Mouse (Mus musculus): Measurements from ENCODE around the gene Nlk.
"Not testable (repeated sequence)": the region's sequence is repeated elsewhere in the genome, so short reads cannot be mapped to it uniquely, and the experiment has no call there.

Gene Nlk

DNA sequence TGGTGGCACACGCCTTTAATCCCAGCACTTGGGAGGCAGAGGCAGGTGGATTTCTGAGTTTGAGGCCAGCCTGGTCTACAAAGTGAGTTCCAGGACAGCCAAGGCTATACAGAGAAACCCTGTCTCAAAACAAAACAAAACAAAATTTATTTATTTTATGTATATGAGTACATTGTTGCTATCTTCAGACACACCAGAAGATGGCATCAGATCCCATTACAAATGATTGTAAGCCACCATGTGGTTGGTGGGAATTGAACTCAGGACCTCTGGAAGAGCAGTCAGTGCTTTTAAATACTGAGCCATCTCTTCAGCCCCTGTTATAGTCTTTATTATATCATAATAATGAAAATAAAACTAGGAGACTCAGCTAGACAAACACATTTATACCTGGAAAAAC lies 109.5 kb downstream of the Nlk start:
- DNase-seq = not testable (repeated sequence)

DNA sequence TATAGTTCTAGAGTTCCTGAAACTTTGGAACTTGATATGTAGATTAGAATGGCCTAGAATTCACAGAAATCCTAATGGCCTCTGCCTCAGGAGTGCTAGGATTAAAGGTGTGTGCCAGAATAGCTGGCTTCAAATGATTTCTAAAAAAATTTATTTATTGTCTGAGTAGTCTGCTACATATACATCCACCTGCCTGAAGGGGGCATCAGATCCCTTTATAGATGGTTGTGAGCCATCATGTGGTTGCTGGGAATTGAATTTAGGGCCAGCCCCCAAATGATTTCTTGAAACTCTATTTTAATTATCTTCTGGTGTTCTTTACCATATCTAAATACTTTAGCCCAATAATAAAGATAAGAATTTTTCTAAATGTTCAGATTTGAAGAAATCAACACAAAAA lies 111.1 kb downstream of the Nlk start:
- DNase-seq = no peak

DNA sequence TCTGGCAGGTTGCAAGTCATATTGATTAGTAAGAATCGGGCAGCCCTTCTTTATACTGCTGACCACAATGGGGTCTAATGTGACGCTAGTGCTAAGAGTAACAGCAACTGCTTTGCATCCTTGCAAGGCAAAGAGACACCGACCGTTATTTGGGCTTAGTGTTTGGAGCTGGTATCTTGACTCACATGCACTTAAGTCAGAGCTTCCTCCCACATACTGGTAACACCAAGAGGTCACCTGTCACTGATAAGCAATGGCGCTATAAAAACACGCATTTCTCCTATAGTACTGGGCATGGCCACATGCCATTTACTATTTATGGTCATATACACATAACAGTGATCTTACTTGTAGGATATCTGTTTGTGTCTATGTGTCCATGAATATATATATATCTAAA lies 114.3 kb downstream of the Nlk start:
- no peak for DNase-seq

DNA sequence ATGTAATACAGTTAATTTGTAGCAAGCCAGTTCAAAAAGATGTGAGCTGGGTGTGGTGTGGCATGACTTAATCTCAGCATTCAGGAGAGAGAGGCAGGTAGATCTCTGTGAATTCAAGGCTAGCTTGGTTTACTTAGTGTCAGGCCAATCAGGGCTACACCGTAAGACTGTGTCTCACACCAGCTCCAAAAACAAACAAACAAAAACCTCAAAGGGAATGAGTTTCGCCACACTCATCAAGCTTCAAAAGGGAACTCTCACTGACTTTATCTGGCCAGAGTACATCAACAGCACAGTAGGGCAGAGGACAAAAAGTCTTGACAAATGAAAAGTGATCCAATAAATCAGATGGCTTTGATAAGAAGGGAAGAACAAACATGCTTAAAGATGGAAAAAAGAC lies 122.2 kb downstream of the Nlk start:
- DNase-seq = no peak

DNA sequence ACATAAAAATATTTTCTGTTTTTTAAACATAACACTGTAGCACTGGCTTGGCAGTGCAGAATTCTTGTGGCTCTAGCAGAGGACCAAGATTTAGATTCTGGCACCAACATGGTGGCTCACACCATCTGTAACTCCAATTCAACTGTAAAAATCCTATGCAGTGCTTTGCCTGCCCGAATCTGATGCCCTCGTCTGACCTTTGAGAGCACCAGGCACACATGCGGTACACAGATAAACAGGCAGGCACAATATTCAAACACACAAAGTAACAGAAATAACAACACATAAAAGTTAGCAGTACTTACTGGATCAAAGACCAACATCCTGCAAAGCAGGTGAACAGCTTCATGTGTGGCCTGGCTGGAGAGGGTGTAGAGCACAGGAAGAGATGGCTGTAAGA lies 122.6 kb downstream of the Nlk start:
- DNase-seq = no peak

DNA sequence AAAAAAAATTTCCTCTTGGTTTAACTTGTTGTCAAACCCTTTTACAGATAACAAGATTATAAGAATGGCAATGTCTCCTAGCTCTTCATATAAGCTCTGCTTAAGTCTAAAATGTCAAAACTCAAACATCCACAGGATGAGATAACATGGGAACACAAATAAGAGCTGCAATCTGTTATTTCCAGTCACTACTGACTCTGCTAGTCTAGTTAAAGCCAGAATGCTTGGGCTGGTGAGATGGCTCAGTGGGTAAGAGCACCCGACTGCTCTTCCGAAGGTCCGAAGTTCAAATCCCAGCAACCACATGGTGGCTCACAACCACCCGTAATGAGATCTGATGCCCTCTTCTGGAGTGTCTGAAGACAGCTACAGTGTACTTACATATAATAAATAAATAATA lies 123.1 kb downstream of the Nlk start:
- DNase-seq = not testable (repeated sequence)

DNA sequence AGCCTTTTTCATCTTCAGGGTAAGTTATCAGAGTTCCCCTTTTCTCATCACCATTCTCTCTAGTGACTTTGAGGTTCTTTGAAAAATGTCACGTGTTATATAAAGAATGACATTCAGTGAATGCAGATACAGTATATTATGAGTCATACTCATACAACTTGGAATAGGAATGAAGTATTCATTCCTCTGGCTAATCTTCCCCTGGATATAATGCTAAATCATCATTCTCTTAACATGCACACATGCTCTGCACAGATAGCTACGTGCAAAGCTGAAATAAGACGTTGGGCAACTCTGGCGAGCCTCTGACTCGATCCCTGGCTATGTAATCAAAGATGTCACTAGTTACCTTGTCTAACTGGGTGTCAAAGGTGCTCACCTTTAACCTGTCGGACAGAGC lies 125.3 kb downstream of the Nlk start:
- DNase-seq = no peak

DNA sequence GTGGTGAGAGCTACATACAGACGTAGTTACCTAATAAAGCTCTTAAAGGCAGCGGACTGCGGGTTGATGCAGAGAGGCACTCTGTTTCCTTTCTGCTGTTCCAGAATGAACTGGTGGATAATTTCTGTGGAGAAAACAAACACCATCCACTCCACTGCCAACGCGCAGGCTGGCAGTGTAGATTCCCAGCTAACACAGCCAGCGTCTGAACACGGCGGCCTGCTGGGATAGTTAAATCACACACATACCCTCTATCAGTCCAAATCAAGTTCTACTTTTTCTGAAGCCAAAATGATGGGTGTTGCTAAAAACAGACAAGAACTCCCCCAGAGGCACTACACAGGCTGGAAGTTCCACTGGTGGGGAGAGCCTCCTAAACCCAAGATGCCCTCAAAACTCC lies 125.7 kb downstream of the Nlk start:
- DNase-seq = no peak

DNA sequence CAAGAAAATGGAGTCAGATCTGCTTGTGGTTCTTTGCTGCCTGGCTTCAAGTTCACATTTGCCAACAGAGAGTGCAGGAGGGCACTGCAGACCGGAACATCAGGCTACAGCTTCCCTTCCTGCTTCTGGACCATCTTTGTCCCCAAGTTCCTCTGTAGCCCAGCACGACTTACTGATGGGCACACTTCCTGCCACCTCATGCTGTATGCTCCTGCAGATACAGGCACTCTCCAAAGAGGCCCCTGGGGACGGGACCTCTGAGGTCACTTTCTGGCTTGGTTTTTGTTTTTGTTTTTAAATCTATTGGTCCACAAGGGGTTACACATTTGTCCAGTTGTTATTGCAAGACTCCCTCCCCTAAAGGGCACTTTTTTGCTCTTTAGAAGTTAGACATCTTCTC lies 127.4 kb downstream of the Nlk start:
- no peak for DNase-seq

DNA sequence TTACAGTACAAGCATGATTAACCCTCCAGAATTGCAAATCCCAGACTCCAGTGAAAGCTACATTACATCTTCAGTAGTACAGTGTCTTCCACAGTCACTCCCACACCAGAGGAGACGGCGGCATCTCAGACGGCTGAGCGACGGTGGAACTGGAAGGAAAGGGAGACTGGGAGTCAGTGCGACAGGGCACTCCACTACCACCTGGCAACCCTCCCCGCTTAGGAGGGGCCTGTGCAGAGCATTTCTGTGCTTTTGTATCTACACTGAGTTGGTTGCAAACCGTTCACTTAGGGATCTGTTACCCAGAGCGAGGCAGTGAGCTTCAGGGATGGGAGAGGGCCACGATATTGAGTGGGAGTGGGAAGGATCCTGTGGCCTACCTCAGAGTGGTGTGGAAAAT lies 128.3 kb downstream of the Nlk start:
- no peak for DNase-seq

DNA sequence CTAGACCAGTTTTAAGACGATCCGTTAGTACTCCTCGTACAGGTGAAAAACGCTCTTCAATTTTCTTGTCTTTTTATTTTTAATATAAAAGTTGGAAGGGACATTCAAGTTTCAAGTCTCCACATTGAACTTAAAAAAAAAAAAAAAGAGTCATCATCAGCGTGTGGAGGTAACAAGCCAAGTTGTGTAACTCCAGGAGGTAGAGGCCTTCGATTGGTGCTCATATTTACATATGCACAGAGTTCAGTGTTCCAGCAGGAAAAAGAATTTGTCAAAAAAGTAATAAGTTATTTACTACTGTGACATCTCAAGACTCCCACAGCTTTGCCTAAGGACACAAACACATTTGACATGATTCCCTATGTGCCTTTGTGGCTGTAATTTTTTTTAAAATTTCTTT lies 129.6 kb downstream of the Nlk start:
- DNase-seq = no peak

DNA sequence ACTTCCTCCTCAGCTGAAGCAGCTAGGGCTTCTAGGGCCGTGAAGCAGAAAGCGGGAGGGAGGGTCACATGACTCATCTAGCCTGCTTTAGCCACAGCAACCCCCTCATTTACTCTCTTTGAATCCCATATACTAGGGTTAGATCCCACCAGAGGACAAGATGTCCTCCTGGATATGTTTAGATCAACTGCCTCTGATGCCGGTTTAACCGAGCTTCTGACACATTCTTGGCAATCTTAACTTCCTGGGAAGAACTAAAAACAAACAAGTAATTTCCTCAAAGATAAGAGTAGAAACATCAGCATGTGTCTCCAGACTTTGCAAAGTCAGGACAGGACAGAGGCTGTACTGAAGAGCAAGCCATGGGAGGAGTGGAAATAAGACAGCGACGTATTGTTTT lies 130.4 kb downstream of the Nlk start:
- DNase-seq = no peak

DNA sequence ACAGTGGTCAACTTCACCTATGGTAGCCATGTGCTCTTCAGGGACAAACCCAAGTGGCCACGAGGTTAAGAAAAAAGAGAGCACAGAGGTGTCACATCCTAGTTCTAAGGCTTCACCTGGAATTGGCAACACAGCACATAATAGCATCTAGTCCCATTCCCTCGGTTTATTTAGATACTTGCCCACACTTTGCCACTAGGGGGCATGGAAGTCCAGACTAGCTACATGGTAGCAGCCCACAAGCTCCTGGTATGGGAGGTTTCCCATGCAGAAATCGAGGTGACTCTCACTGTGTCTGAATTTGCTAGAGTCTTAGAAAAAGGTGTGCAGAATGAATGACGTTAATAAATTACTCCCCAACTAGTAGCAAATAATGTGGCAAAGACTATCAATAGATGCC lies 136.7 kb downstream of the Nlk start:
- peak; percentile 78 for DNase-seq

DNA sequence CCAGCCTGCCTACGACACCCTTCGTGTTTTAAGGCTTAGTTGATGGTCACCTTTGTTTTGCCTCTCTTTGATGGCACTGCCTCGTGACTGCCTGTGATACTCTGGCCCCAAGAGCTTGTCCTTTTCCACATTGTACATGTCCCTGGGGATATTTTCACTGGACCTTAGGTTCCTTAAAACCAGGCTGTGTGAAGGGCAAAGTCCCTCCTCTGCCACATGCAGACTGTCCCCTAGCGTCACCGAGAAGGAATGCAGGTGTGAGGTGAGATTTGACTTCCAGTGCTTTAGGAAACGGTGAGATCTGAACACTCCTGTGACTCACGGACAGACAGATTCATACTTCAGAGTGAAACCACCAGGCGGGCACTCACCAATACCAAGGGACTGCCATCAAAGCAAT lies 139.9 kb downstream of the Nlk start:
- no peak for DNase-seq

DNA sequence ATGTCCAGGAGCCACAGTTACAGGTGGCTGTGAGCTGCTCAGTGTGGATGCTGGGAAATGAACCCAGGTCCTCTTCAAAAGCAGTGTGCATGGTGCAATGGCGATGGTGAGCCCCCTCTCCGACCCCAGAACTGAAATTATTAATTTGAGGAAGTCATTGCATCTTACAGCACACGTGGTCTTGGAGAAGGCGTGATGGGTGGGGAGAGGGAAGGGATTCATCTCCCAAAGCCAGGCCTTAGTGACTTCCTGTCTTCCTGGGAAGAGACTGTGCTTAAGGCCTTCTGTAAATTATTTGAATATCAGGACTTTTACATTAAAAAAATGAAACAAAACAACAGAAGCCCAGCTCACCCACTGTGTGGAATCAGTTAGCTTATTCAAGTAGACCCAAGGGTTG lies 141.1 kb downstream of the Nlk start:
- no peak for DNase-seq

DNA sequence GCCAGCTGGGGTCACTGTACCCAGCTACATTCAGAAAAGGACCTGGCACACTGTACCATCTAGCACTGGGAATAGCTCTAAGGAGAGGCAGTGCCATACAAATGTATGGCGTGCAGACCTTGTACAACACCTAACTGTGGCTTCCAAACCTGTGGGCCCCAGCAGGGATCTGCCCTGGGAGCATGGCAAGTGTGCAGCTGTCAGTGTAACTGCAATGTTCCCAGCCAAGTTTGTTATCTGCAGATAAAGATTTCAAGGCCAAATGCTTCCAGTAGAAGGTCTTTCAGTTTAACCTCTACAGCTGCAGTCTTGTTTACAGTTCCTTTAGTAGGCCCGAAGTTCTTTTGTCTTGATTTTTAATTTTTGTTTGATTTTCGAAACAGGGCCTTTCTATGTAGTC lies 141.6 kb downstream of the Nlk start:
- DNase-seq = no peak

DNA sequence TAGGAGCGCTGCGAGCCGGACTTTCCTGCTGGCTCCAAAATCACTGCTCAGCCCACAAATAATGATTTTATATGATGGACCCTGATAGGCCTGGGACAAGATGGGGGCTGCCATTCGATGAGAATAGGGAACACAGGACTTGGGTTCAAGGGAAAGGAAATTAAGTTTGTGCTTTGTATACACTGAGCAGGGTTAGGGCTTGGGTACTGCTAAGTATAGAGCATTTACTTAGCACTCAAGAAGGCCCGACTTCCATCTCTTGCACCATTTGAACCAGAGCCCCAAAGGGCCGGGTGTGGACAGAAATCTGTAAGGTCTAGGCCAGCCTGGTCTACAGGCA lies 146.1 kb downstream of the Nlk start:
- DNase-seq = no peak

DNA sequence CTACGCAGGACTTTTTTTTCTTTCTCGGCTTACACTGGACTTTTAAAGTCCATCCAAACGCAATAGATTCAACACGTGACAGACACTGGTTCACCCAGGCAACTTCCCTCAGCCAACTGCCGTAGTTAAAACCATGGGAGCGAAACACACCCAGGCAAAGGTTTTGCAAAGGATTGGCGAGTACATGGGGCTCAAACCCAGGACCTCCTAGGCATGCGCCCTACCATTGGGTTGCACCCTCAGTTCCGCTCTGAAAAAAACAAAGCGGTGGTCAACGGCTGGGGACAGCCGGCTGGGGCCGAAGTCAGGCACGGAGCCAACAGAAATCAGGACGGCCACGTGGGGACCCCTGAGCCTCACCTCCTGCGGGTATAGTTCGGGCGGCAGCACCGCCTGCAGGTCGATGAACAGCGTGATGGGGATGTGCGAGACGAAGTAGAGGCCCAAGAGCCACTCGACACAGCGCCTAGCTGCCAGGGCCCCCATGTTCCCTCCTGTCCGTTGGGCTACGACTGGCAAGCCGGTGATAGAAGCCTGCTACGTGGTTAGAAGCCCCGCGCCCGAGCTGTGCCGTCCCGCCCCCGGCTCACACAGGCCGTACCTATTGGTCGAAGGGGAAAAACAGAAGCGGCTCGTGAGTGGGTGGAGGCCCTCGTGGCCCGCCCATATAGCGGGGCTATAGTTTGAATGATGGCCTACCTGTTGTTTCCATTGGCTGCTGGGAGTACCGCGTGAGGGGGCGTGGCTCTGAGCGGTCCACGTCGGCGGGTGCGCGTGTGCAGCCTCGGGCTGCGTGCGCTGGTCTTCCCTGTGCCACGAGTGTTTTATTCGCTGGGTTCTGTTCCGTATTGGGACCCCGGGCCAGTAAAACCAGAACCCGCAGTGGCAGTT lies 146.8 kb downstream of the Nlk start, which contains the start of gene Tmem97:
TSS of gene Tmem97 (minus strand) at position 610 of the 891 bp plus-strand sequence.
- DNase-seq = peak; percentile 97

DNA sequence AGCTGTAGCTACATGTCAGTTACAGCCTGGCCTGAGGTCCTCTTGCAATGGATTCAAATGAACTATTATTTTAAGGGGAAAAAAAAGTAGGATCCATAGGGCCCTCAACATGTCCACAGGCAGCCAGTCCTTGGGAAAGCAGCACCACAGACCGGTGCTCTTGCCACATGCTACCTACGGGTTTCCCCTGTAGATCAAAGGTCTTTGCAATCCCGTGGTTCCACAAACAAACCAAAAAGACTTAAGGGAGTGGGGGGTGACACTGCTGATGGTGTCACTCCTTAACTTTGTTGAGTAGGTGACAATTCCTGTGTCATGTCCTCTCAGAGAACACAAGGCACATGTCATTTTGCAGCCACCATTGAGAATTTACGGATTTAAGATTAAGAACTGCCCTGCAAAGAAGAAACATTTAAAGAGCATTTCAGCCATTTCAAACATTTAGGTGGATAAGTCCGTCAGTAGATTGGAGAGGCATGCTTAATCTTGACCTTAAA lies 147.6 kb downstream of the Nlk start:
- DNase-seq = no peak

DNA sequence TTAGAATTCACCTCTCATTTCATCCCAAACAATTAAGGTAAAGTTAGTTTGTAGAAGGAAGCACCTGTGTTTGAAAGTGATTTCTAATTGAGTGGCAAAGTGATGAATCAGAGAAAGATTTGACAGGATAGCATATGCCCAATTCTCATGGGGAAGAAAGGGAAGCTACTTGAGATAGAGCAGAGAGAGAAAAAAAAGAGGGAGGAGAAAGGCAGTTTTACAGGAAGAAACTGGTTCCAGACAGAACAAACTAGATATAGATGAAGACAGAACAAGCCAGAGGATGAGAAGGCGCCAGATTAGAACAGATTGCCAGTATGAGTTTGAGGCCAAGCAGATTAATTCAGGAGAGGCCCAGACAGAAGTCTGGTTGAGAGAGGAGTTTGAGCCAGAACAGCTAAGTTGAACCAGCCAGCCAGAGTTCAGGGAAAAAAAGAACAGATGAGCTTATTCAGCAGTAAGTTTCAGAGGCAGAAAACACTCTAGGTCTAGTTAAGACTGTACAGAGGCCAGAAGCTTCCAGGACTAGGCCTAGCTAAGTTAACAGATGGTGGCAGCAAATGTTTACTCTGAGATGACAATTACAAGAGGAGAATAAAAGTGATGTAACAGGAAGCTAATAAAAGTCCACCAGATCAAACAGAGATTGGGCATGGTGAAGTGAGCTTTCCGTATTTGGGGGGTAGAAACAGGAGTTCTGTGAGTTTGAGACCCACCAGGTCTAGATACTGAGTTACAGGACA lies 149.3 kb downstream of the Nlk start:
- no peak for DNase-seq

DNA sequence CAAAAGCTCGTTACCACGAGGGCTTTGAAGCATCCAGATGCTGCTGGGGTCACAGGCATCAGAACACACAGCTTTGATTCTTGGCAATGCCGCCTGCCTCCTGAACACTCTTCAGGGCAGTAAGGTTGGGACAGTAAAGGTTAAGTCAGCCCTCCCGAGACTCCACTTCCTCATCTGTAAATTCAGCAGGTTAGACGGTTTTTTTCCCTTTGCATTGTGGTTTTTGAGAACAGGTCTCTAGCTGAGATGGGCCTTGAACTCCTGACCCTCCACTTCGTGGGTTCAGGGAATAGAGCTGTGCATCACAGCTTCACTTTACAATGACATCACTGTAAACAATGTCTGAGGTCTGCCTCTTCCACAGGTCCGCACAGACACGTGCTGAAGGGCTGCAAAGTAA lies 152.0 kb downstream of the Nlk start:
- no peak for DNase-seq

DNA sequence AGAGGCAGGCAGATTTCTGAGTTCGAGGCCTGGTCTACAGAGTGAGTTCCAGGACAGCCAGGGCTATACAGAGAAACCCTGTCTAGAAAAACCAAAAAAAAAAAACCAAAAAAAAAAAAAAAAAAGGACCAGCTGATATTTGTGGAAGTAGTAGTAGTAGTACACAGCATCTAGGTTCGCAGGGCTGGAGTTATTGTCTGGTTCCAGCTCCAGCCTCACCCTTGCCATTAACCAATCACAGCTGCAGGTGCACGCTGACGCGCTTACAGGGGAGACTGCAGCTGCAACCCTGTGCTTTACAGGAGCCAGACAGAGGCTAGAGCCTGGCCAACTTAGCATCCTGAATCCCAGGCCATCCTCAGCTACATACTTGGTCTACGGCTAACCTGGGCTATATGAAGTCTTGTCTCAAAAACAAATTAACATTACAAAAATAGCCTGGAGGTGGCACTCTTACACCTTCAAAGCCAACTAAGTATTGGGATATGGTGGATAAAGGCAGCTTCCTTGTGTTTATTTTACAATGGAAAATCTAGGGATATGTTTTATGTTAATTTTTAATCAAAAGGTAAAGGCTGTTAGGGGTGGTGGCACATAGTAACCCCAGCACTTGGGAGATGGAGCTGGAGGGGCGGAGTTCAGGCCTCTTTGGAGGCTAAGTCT lies 152.6 kb downstream of the Nlk start:
- DNase-seq = no peak

DNA sequence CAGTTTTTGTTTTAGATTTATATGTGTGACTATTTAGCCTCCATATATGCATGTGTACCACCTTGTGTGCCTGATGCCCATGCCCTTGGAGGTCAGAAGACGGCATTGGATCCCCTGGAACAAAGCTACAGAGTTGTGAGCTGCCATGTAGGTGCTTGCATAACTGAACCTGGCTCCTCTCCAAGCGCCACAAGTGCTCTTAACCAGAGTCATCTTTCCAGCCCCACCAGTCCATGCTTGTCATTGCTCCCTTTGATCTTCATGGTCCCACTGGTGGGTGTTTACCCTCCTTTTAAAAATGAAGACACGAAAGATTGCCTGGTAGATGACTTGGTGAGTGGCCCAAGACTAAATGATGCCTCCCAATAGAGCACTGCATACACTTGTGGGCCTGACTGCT lies 156.8 kb downstream of the Nlk start:
- no peak for DNase-seq

DNA sequence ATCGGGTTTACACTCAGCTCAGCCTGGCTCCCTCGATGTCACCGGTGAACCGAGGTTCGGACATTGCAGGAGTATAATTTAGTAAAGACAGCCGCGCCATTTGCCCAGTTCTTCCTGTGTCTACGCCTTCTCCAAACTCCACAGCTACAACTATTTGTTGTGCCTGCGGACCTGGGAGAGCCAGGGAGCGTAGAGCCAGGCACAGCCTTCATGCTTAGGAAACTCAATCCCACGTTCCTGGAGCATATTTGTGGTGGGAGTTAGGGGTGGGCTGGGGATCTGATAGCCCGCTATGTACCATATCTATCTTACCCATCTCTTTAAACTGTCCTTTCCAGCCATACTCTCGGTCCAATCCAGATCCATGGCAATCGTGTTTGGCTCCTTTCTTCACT lies 160.5 kb downstream of the Nlk start:
- DNase-seq = no peak

All from cerebellum, adult 9-10 months (tissue).